Mouse (Mus musculus) ES-Bruce4 (cell line): ENCODE data around the gene Ccdc85c. TPM values are rescaled to one million over a fixed set of nuclear protein-coding genes. Genes with fewer than 3 reads are reported as not detected.

Experiments
- H3K27ac ChIP-seq: 2 replicates; pipeline ENCODE4 v1.5.1; 2012; ENCODE audit warnings: low read length, inconsistent platforms; ENCODE audit not compliant: insufficient read depth
- H3K27me3 ChIP-seq: 2 replicates; pipeline ENCODE4 v1.6.1; 2012; ENCODE audit warnings: mild to moderate bottlenecking, low read length, inconsistent platforms; ENCODE audit not compliant: control insufficient read depth, poor library complexity, insufficient read depth, severe bottlenecking
- H3K36me3 ChIP-seq: 2 replicates; pipeline ENCODE4 v1.6.1; 2012; ENCODE audit warnings: inconsistent platforms, mild to moderate bottlenecking, low read length, moderate library complexity; ENCODE audit not compliant: control insufficient read depth, poor library complexity, insufficient read depth, severe bottlenecking
- H3K4me1 ChIP-seq: one replicate; pipeline ENCODE4 v1.8.1; 2011; ENCODE audit warnings: low read length; ENCODE audit not compliant: control insufficient read depth, insufficient read depth
- H3K4me3 ChIP-seq: 2 replicates; pipeline ENCODE4 v1.5.1; 2011; ENCODE audit warnings: low read depth, mild to moderate bottlenecking, low read length
- H3K9ac ChIP-seq: 2 replicates; pipeline ENCODE4 v1.6.1; 2012; ENCODE audit warnings: low read depth, mild to moderate bottlenecking, inconsistent platforms; ENCODE audit not compliant: poor library complexity, severe bottlenecking
- H3K9me3 ChIP-seq: replicated peaks from 2 replicates; pipeline ENCODE4 v1.6.1; 2012; ENCODE audit warnings: mild to moderate bottlenecking, low read length, inconsistent platforms; ENCODE audit not compliant: control insufficient read depth, poor library complexity, insufficient read depth, severe bottlenecking
- CTCF ChIP-seq: IDR thresholded peaks from one replicate; pipeline ENCODE4 v1.8.1; 2011; ENCODE audit warnings: low read depth, low read length
- EP300 ChIP-seq: IDR thresholded peaks from 2 replicates; pipeline ENCODE4 v1.6.1; 2011; ENCODE audit warnings: low read depth, low read length; ENCODE audit not compliant: insufficient read depth
- POLR2A ChIP-seq: IDR thresholded peaks from one replicate; pipeline ENCODE4 v1.8.1; 2011; ENCODE audit warnings: low read length; ENCODE audit not compliant: insufficient read depth
- polyA plus RNA-seq: library from polyadenylated mRNA; stranded (reverse); fragments of >200 nt; gene quantifications from 2 replicates; pipeline ENCODE4 v1.2.4, GENCODE M21; 2011; ENCODE audit warnings: low read depth; ENCODE audit not compliant: missing spikeins, insufficient read depth, insufficient read length

The Ccdc85c gene
- polyA plus RNA-seq, 1 experiment = 21.0 TPM

DNA sequence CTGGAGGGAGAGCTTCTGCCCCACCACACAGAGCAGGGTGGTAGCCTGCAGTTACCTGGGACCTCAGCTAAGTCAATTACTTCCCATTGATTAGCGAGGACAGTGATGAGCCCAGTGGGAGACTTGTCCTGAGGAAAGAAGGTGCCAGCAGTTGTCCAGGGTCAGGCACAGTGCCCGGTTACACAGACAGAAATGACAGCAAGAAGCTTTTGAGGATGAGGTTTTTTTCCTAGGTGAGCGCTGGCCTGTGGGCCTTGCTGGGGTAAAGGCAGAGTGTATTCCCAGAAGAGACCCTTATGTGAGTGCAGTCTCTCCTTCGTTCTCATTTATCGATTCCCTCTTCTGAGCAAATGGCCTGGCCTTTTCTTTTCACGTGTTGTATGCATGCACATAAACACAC lies 41.4 kb upstream of the Ccdc85c start:
- Histone ChIP-seq H3K27ac (no peak overlapping the region), H3K27me3 (no peaks in the 10 kb centered on the region; the same call in 1 of the 2 replicates), H3K36me3 (no peaks in the 10 kb centered on the region), H3K9ac (no peak overlapping the region), H3K4me3 (no peak overlapping the region), H3K9me3 (no peaks in the 10 kb centered on the region), H3K4me1 (peaks cover 6% of the 10 kb centered on the region)
- TF ChIP-seq EP300 (no peak), CTCF (no peak), POLR2A (no peak)

DNA sequence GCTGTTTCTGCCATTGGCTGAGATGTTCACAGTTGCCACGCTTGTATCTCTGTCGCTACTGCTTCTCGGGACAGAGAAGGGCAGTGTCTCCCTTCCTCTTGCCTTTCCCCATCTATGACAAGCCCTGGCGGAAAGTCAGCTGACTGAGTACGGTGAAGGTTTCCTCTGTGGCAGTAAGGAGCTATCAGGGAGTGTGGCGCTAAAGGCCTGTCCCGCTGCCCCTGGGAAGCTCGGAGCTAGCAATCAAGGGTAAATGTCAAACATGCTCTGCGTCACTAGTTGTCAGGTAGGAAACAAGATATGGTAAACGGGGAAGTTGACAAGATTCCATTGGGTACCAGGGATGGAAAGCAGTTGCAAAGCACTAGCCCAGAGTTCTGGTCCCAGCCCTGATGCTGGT lies 40.6 kb upstream of the Ccdc85c start:
- H3K9me3 ChIP-seq = no peaks in the 10 kb centered on the region
- H3K9ac ChIP-seq = no peak overlapping the region
- H3K36me3 ChIP-seq = no peaks in the 10 kb centered on the region
- peaks cover 4% of the 10 kb centered on the region for H3K4me1 ChIP-seq
- no peaks in the 10 kb centered on the region; the same call in 1 of the 2 replicates for H3K27me3 ChIP-seq
- H3K4me3 ChIP-seq = no peak overlapping the region
- no peak overlapping the region for H3K27ac ChIP-seq
- TF ChIP-seq POLR2A = no peak
- no peak for TF ChIP-seq EP300
- no peak for TF ChIP-seq CTCF

DNA sequence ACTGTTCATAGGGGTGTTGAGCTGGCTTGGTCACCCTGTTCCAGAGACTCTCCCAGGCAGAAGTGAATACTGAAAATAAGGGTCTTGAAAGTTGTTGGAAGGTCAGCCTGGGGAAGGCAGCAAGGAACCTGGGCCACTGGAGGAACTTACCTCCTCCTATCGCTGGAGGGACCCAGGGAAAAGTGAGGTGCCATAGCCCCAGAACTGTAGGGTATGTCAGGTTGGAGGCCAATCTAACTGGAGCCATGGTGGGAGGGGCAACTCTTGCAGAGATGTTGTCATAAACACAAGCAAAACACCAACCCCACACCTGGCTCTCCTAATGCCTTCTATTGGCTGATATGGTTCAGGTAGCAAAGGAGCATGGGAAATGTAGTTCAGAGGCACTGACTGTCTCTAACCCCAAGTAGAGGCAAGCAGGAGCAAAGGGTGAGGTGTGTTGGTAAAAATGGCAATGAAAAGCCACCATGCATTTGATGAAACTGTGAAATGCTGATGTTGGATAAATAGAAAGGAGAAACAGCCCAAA lies 38.1 kb upstream of the Ccdc85c start:
- TF ChIP-seq POLR2A (no peak), EP300 (no peak), CTCF (no peak)
- no peak overlapping the region for H3K27ac ChIP-seq
- H3K27me3 ChIP-seq = no peaks in the 10 kb centered on the region
- H3K36me3 ChIP-seq = no peaks in the 10 kb centered on the region
- H3K9ac ChIP-seq = no peak overlapping the region
- no peak overlapping the region for H3K4me3 ChIP-seq
- no peaks in the 10 kb centered on the region for H3K4me1 ChIP-seq
- no peaks in the 10 kb centered on the region for H3K9me3 ChIP-seq

DNA sequence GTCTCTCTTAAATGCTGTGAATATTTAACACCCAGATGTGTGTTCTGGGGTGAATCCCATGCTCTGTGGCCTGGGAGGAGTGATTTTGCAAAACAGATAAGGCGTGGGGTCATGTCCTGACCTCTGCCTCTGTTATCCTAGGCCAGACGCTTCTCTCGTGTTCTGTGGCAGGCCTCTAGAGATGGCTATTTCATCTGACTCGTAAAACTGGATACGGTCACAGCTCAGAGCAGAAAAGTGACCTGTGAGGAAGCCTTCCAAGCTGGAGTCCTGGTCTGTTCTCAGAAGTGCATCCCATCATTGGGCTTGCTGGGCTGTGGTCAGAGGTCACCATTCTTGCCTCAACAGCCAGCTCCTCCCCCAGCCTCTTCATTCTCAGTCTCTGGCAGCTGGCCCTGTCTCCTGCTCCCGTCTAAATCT lies 37.2 kb upstream of the Ccdc85c start:
- H3K27me3 ChIP-seq = no peaks in the 10 kb centered on the region
- H3K9ac ChIP-seq = no peak overlapping the region
- H3K9me3 ChIP-seq = no peaks in the 10 kb centered on the region
- TF ChIP-seq POLR2A (no peak), EP300 (no peak), CTCF (no peak)
- H3K36me3 ChIP-seq = no peaks in the 10 kb centered on the region
- H3K27ac ChIP-seq = no peak overlapping the region
- no peak overlapping the region for H3K4me3 ChIP-seq
- H3K4me1 ChIP-seq = no peaks in the 10 kb centered on the region

DNA sequence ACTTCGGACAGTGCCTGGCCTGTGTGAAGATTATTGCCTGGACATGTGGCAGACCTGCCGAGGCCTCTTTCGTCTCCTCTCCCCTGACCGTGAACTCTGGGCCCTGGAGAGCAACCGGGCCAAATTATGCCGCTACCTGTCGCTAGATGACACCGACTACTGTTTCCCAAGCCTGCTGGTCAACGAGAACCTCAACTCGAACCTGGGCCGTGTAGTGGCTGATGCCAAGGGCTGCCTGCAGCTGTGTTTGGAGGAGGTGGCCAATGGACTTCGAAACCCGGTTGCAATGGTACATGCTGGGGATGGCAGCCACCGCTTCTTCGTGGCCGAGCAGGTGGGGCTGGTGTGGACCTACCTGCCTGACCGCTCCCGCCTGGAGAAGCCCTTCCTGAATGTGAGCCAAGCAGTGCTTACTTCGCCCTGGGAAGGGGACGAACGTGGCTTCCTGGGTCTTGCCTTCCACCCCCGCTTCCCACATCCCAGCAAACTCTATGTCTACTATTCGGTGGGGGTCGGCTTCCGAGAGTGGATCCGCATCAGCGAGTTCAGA lies 36.6 kb upstream of the Ccdc85c start:
- Histone ChIP-seq H3K9me3 (no peaks in the 10 kb centered on the region), H3K9ac (no peak overlapping the region), H3K4me1 (no peaks in the 10 kb centered on the region), H3K4me3 (no peak overlapping the region), H3K27me3 (no peaks in the 10 kb centered on the region), H3K27ac (no peak overlapping the region), H3K36me3 (no peaks in the 10 kb centered on the region)
- TF ChIP-seq EP300 (no peak), POLR2A (no peak), CTCF (no peak)

DNA sequence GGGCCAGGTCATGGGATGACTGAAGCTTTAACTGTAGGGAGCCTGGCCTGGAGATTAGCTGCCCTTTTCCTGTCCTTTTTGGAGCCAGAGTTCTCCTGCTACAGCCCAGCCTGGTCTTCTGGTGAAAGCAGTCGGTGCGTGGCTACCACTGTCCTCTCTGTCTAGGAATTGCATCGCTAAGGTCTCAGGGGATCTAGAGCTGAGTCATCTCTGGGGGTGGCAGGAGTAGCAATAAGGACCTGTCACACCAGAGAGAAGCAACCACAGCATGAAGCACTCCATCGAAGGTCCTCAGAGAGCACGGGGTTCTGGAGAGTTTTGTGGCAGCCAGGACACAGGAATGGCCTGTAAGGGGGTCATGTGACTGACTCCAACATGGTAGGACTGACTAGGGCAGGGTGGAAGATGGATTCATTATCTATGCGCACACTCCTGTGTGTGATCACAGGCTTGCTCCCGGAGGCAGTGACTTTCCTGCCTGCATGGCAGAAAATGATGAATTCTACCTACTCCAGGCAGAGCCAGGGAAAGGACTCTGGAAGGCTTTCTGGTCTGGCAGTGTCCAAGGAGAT lies 35.3 kb upstream of the Ccdc85c start:
- H3K9me3 ChIP-seq = no peaks in the 10 kb centered on the region
- no peak overlapping the region for H3K27ac ChIP-seq
- no peaks in the 10 kb centered on the region for H3K27me3 ChIP-seq
- no peaks in the 10 kb centered on the region for H3K4me1 ChIP-seq
- H3K9ac ChIP-seq = no peak overlapping the region
- no peak for TF ChIP-seq POLR2A
- TF ChIP-seq CTCF = no peak
- no peak for TF ChIP-seq EP300
- no peaks in the 10 kb centered on the region for H3K36me3 ChIP-seq
- no peak overlapping the region for H3K4me3 ChIP-seq
